Mouse (Mus musculus): ENCODE measurements around the gene Ddc. TPM values are rescaled to one million over a fixed set of nuclear protein-coding genes. Genes with fewer than 3 reads are reported as not detected.

Gene Ddc
- total RNA-seq, 2 experiments from 2014 or later, result 6.3 to 10.3 TPM

GRCm38 (mm10) chr11:11844367-11844971 lies 53.5 kb downstream of the Ddc start:
- DNase-seq, result peak in 1 of 2 experiments; percentile 15

GRCm38 (mm10) chr11:11841590-11841989 lies 56.4 kb downstream of the Ddc start:
- DNase-seq, result no peak

GRCm38 (mm10) chr11:11840746-11841145 lies 57.2 kb downstream of the Ddc start:
- DNase-seq, result no peak

GRCm38 (mm10) chr11:11839874-11840273 lies 58.1 kb downstream of the Ddc start:
- DNase-seq, result no peak

DNA sequence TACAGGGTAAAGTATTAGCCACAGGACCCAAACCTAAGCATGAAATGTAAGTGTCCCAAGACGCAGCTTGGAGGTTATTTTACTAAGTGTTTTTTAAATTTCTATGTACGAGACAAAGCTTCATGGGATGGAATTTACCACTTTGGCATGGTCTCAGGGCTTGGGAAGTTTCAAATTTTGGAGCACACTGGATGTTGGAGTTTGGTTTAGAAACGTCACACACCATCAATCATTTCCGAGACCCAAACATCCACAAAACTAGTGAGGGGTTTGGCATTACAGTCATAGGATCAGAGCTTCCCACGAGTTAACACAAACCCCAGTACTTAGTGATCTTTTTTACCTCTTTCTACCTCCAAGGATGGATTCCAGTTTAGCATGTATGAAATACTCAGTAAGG lies 60.6 kb downstream of the Ddc start:
- DNase-seq, result no peak

DNA sequence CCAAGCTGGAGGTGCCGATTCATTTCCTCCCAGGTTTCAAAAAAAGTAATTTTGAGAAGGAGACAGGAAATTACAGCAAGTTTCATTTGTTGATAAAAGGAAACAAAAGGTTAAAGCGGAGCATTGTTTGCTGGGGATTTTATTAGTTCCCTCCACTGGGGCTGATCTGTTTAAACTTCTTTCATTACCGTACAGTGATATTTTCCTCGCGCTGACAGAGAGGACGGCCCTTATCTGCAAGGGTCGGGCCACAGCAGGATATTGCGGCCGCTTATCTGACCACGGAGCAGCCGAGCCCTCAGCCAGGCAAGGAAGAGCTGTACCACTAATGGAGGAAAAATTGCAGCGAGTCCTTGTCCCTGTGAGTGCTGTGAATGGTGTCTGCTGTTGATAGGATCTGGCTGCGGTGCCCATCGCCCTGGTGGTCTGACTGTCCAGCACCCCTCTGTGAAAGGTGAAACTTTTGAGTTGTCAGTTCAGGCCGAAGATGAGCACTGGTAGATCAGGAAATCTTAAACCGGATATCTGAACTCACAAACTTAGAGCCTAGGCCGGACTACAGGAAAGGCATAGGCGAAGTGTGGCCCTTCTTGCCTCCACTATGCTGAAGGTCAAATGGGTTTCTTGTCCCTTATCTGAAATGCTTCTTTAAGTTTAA lies 61.1 kb downstream of the Ddc start:
- DNase-seq, result no peak

DNA sequence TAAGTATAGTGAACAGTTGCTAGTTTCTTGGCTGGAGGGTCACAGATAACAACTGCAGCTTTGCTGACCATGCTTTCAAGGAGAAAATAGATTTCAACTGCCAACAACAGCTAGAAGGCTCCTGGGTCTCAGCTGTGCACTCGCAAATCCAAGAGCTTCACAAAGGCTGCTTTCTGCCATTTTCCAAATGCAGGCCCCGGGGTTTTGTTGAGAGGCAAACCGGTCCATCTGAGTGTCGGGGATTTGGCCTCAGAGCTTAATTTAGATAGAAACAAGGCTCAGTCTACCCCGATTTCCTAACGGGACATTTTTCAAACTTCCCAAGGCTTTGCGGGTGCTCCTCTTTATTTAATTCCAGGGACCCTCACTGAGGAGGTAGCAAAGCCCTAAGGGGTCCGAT lies 61.7 kb downstream of the Ddc start:
- no peak for DNase-seq

GRCm38 (mm10) chr11:11835791-11836190 lies 62.2 kb downstream of the Ddc start:
- no peak for DNase-seq

GRCm38 (mm10) chr11:11835361-11835760 lies 62.6 kb downstream of the Ddc start:
- no peak for DNase-seq

GRCm38 (mm10) chr11:11833100-11833499 lies 64.8 kb downstream of the Ddc start:
- DNase-seq, result no peak

GRCm38 (mm10) chr11:11832755-11833084 lies 65.2 kb downstream of the Ddc start:
- no peak for DNase-seq

GRCm38 (mm10) chr11:11831940-11832754 lies 65.8 kb downstream of the Ddc start:
- no peak for DNase-seq

GRCm38 (mm10) chr11:11831526-11831925 lies 66.4 kb downstream of the Ddc start:
- DNase-seq, result no peak

DNA sequence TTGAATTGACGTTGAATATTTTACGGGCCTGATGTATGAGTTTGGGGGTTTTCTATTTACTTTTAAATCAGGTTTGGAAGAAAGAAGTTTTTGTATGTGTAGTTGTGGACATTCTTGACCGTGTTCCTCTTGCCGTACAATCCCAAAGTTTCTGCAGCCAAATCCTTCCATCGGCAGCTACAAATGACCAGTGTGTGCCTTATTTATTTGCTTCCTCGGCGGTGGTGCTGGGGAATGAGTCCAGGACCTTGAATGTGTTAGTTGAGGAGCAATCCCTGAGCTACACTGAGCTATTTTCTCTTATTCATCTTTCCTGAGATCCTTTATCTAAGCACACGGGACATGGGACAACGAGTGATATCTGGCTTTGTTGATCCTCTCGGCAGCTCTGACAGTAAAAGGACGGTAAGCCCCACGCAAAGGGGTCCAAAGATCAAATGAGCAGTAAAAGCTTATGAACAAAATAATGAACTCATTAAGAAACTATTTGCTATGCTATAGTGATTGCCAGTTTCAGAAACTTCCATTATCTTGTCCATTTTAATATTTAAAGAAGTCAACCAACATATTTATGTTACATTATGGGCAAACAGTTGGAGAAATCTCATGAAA lies 67.0 kb downstream of the Ddc start:
- no peak for DNase-seq

DNA sequence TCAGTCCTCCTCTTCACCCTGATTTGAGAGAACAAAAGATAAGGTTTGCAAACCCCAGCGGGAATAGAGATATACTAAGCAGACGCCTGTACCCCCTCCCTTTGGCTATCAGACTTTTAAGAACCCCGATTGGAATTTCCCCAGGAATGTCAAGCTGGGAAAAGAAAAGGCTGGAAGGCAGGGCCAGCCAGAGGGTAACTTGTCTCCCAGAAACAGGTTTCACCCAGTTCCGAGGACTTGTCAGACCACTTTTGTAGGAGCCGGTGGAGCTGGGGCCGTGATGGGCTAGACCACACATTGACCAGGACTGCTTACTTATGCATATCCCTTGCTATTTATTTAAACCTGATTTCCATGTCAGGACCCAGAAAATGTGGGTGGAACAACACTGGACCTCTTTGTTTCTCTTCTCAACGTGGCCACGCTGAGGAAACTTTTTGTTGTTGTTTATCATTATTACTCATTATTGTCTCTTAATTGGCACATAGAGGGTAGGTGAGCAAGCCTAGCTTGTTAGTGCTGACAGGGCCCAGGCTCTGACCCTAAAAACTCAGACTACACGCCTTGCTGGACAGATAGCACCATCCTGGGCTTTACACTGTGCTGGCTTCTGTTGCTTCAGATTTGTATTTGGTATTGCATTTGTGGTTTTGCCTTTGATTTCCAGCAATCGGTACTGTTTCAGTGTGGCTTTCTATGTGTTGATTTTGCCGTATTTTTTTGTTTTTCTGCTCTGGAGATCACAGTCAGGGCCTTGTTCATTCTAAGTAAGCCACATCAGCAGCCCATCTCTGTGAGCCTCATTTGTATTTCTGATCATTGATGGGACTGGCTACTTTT lies 68.6 kb downstream of the Ddc start:
- no peak for DNase-seq

DNA sequence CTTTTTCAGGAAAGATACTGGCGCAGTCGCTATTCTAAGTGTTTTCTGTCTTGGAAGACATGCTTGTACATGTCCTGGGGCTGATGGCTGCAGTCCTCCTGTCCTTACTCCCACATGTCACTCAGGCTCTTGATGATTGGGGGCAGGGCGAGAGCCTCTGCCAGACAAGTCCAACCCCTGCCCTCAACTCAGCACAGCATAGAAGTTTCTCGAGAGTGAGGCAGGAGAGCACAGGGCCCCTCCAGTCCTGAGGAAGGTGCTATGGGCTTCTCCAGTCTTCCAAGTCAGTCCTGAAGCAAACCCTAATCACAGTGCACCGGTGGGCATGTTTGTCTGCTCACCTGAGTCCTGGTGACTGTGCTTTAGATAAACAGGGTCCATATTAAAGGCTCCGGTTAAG lies 69.2 kb downstream of the Ddc start:
- no peak for DNase-seq

- no peak for DNase-seq
Observed at GRCm38 (mm10) chr11:11828251-11828650, 69.7 kb downstream of the Ddc start.

DNA sequence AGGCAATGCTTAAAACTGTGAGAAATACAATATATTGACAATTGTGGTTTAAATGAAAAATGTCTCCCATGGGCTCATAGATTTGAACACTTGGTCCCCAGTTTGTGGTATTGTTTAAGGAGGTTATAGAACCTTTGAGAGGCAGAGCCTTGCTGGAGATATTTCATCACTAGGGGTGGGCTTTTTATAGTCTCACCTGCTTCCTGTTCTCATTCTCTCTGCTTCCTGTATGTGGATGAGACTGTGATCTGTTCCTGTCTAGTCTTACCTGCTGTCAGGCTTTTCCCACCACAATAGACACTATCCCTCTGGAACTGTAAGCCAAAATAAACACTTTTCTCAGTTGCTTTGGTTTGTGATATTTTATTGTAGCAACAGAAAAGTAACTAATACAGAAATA lies 71.5 kb downstream of the Ddc start:
- no peak for DNase-seq

- no peak for DNase-seq
Observed at GRCm38 (mm10) chr11:11825670-11826069, 72.3 kb downstream of the Ddc start.

- no peak for DNase-seq
Observed at GRCm38 (mm10) chr11:11824970-11825635, 72.8 kb downstream of the Ddc start.

GRCm38 (mm10) chr11:11823980-11824911 lies 73.7 kb downstream of the Ddc start:
- DNase-seq, result no peak

Data from layer of hippocampus, postnatal 36 days (tissue).